Mouse (Mus musculus): ENCODE results near the gene Rbbp6.

Gene Rbbp6

GRCm38 (mm10) chr7:122970864-122971420, 5.5 kb downstream of the Rbbp6 start:
- no peak for DNase-seq (ENCODE audit: low spot score in 2 of 2)

DNA sequence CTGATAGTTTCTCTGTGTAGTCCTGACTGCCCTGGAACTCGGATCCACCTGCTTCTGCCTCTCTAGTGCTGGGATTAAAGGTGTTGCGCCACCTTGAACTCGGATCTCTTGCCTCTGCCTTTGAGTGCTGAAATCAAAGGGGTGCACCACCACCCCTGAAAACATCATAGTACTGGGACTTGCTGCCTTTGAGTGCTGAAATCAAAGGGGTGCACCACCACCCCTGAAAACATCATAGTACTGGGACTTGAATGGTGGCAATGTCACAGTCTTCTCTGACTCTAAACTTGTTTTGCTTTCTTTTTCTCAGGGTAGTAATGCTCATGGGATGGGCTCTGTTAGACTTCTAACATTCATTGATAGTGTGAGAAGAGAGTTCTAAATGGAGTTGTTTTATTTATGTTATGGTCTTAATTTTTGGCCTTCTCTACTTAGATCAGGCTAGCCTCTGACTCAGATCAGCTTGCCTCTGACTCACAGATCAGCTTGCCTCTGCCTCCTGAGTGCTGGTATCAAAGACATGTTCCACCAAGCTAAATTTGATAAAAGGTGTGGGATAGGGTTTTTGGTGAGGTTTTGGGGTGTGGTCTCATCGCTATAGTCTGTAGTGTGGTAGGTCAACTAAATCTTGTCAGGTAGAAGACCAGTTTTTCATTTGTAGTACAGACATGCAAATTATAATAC, 6.7 kb downstream of the Rbbp6 start:
- no peak for DNase-seq (ENCODE audit: low spot score in 2 of 2)

DNA sequence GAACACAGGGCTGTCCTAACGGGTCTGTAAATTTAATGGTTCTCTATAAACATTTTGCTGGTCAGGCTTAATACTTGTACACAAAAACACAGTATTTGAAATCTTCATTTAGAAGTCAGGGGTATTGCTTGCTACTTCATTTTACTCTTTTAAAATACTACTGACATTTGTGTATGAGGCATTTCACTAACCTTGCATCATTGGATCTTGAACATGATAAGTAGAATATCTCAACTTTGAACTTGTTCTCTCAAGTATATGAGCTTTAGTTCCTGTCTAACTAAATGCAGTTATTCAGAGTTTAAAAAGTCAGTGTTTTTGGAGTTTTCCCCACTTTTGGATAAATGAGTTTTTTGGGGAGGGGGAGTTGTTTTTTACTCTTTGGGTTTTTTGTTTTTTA, 14.0 kb downstream of the Rbbp6 start:
- no peak for DNase-seq (ENCODE audit: low spot score in 2 of 2)

DNA sequence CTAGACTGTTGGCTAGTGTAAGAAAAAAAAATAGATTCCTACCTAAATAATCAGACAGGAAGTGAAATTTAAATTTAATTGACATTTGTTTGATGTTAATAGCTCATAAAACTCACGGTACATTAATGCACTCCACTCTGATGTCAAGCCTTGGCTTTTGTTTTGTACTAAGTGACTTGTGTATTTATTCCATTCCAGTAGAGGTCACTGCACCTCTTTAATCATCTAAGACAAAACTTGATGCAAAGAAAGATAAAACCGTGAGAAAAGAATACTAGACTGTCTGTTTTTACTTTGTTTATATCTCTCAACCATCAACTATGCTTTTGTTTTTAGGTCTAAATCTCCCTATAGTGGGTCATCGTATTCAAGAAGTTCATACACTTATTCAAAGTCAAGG, 32.7 kb downstream of the Rbbp6 start:
- no peak for DNase-seq (ENCODE audit: low spot score in 2 of 2)

DNA sequence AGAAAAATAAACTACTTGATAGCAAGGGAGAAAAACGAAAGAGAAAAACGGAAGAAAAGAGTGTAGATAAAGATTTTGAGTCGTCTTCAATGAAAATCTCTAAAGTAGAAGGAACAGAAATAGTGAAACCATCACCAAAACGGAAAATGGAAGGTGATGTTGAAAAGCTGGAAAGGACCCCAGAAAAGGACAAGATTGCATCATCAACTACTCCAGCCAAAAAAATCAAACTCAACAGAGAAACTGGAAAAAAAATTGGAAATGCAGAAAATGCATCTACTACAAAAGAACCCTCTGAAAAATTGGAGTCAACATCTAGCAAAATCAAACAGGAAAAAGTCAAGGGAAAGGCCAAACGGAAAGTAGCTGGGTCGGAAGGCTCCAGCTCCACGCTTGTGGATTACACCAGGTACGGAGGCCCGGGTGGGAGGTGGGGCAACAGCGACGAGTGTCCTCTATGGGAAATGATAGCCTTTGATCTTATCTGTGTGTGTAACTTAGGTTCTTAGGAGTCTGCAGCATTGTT, 34.4 kb downstream of the Rbbp6 start:
- DNase-seq (ENCODE audit: low spot score in 2 of 2): no peak

DNA sequence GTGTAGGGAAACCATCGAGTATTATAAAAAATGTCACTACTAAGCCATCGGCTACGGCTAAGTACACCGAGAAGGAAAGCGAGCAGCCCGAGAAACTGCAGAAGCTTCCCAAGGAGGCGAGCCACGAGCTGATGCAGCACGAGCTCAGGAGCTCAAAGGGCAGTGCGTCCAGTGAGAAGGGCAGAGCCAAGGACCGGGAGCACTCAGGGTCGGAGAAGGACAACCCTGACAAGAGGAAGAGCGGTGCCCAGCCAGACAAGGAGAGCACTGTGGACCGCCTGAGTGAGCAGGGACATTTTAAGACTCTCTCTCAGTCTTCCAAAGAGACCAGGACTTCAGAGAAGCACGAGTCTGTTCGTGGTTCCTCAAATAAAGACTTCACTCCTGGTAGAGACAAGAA, 35.3 kb downstream of the Rbbp6 start:
- no peak for DNase-seq (ENCODE audit: low spot score in 2 of 2)

DNA sequence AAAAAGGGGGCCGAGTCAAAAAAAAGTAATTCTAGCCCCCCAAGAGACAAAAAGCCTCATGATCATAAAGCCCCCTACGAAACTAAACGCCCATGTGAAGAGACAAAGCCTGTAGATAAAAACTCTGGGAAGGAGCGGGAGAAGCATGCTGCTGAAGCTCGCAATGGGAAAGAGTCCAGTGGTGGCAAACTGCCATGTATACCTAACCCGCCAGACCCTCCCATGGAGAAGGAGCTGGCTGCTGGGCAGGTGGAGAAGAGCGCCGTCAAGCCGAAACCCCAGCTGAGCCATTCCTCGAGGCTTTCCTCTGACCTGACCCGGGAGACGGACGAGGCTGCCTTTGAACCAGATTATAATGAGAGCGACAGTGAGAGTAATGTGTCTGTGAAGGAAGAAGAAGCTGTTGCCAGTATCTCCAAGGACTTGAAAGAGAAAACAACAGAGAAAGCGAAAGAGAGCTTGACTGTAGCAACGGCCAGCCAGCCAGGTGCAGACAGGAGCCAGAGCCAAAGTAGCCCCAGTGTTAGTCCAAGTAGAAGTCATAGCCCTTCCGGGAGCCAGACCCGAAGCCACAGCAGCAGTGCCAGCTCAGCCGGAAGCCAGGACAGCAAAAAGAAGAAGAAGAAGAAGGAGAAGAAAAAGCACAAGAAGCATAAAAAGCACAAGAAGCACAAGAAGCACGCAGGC, 36.0 kb downstream of the Rbbp6 start:
- peak; percentile 29 to 67 for DNase-seq (ENCODE audit: low spot score in 2 of 2)

DNA sequence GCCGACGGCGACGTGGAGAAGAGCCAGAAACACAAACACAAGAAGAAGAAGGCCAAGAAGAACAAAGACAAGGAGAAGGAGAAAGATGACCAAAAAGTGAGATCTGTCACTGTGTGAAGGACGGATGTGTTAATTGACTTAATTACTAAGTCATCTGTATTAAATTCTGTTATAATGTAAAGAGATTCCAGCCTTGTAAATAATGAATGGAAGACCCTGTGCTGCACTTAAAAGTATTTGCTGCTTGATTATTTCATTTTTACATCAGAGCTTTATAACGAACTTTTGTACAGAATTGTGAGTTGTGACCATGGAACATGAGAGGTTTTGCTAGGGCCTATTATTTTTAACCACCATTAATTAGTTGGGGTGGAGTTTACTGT, 36.5 kb downstream of the Rbbp6 start:
- no peak for DNase-seq (ENCODE audit: low spot score in 2 of 2)

DNA sequence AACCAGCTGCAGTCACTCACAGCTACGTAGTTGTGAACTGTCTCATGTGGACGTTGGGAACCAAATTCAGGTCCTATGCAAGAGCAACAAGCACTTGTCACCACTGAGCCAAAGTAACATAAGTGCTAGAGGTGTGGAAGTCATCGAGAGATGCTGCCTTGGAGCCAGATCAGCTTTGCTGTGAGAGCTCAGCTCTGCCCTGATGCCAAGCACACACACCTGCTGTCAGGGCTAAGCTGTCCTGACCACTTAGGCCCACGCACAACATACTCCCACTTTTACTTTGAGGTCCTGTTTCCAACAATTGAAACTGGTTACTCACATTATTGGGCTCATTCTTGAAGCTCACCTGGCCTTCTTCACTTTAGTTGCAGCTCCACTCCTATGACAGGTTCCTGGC, 37.7 kb downstream of the Rbbp6 start:
- no peak for DNase-seq (ENCODE audit: low spot score in 2 of 2)

- DNase-seq (ENCODE audit: low spot score in 2 of 2): no peak
Measured at GRCm38 (mm10) chr7:123004442-123004841, 39.0 kb downstream of the Rbbp6 start.

- DNase-seq (ENCODE audit: low spot score in 2 of 2): no peak
Measured at GRCm38 (mm10) chr7:123006251-123006650, 40.8 kb downstream of the Rbbp6 start.

DNA sequence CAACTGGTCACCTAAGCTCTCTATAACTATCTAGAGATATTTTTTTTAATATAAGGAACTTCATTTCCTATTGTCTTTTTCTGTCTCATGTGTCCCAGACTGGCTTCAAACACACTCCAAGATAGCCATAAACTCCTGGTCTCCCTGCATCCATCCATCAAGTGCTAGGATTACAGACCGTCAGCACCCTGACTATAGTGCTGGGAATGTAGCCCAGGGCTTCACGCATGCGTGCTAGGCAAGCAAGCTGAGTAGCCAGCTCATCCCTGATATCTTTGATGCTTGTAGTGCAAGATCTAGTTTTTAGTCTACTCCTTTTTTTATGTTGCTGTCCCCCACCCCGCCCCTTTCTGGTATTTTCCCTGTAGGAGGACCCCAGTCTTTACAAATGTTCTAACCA, 42.3 kb downstream of the Rbbp6 start:
- no peak for DNase-seq (ENCODE audit: low spot score in 2 of 2)

DNA sequence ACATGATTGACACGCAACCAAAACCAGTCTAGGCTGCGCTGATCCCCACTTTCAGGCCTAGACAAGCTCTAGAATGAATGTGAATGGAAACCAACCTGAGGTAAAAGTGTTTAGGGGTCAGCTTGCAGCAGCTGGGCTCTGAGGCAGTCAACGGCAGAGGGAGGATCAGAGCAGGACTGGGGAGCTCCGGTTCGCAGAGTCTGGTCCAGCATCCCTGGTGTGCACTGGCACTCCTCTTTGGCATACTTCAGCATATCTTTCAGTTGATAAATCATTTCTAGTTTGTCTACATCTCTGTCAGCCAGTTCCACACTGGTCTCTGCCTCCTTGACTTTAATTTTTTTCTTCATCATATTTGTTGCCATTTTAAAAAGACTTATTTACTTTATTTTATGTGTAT, 48.0 kb downstream of the Rbbp6 start:
- peak in 1 of 2 experiments; percentile 29 for DNase-seq (ENCODE audit: low spot score in 2 of 2)

DNA sequence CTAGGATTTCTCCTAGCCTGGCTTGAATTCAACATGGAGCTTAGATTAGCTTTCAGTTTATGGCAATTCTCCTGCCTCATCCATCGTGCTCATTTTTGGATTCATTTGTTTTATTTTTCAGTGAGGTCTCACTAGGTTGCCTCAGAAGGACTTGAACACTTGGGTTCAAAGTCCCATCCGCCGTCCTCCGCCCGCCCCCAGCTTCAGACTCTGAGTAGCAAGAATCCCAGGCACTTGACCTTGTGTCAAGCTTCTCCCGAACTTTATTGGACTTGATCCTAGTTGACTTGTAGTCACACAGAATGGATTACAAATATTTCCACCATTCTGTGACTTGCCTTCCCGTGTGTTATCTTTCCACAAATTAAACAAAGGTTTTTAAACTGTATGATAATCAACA, 49.2 kb downstream of the Rbbp6 start:
- DNase-seq (ENCODE audit: low spot score in 2 of 2): no peak

DNA sequence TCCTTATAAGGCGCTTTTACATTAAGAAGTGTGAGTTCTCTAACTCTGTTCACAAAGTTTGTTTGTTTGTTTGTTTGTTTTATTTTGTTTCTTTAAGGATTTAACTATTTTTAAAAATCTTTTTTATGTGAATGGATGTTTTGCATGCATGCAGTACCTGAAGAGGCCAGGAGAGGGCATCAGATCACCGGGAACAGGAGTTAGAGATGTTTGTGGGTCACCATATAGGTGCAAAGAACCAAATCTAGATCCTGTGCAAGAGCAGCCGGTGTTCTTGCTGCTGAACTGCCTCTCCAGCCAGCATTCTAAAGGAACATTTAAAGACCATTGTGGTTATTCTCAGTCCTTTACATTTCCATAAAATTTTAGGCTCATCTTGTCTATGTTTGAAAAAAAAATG, 52.1 kb downstream of the Rbbp6 start:
- DNase-seq (ENCODE audit: low spot score in 2 of 2): peak in 1 of 2 experiments; percentile 34

GRCm38 (mm10) chr7:123025123-123025522, 59.6 kb downstream of the Rbbp6 start:
- DNase-seq (ENCODE audit: low spot score in 2 of 2): no peak

- no peak for DNase-seq (ENCODE audit: low spot score in 2 of 2)
Measured at GRCm38 (mm10) chr7:123030295-123030694, 64.8 kb downstream of the Rbbp6 start.

DNA sequence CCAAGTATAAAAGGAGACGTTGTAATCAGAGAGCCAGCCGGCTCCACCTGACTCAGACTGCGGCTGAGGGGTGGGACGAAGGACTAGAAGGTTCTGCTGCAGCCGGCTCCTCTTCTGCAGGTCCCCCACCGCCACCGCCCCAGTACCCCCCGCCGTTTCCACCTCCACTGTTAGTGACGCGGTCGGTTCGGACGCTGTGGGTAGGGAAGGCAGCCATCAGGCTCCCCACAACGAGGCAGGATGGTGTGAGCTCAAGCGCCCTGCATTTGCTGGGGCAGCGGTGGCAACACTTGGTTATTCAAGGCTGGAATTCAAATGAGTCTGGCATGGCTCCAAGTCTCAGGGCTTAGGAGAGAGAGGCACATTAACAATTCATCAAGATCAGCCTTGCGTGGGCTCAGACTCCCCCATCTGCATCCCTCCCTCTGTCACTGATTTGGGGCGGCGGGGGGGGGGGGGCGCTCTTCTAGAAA, 65.3 kb downstream of the Rbbp6 start:
- DNase-seq (ENCODE audit: low spot score in 2 of 2): peak; percentile 44 to 79

- peak in 1 of 2 experiments; percentile 18 for DNase-seq (ENCODE audit: low spot score in 2 of 2)
Measured at GRCm38 (mm10) chr7:123031211-123031743, 65.8 kb downstream of the Rbbp6 start.

DNA sequence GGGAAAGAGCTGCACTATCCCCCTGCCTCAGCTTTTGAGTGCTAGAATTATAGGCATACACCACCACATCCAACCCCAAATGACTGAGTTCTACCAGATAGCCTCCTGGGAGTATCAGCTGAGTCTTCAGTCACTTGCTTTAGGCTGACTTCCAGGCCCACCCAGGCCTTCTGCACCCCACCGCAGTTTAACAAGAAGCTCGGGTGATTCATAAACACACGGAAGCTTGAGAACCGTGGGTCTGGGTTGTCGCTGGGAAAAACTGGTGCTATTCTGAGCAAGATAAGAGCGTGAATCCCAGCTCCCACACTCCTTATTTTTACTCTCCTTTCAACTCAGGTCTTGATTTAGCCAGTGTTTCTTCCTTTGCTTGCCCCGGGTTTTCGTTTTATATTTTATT, 69.8 kb downstream of the Rbbp6 start:
- DNase-seq (ENCODE audit: low spot score in 2 of 2): no peak

- no peak for DNase-seq (ENCODE audit: low spot score in 2 of 2)
Measured at GRCm38 (mm10) chr7:123039302-123039701, 73.8 kb downstream of the Rbbp6 start.

- DNase-seq (ENCODE audit: low spot score in 2 of 2): no peak
Measured at GRCm38 (mm10) chr7:123045146-123045545, 79.7 kb downstream of the Rbbp6 start.

Measured in cerebellum, postnatal 4 days (tissue).